Mouse (Mus musculus) kidney, postnatal 4 days (tissue): Measurements from ENCODE around the gene Fkbp9.

Source experiments
- DNase-seq, 2 experiments: peaks; one replicate each; pipeline ENCODE4 v3.0.0; 2021; ENCODE audit warnings: mixed read lengths in 2 of 2

Gene Fkbp9

GRCm38 (mm10) chr6:56831697-56832406 lies at the start of gene Fkbp9:
Fkbp9 (plus strand) TSS chr6:56832059.
- DNase-seq, result peak; percentile 88 to 93

- DNase-seq, result no peak
Measured at GRCm38 (mm10) chr6:56783561-56784272, 48.1 kb upstream of the Fkbp9 start.

- DNase-seq, result no peak
Measured at GRCm38 (mm10) chr6:56785068-56785467, 46.8 kb upstream of the Fkbp9 start.

GRCm38 (mm10) chr6:56787668-56788067 lies 44.2 kb upstream of the Fkbp9 start:
- no peak for DNase-seq

GRCm38 (mm10) chr6:56789336-56789735 lies 42.5 kb upstream of the Fkbp9 start:
- no peak for DNase-seq

GRCm38 (mm10) chr6:56794834-56795233 lies 37.0 kb upstream of the Fkbp9 start:
- no peak for DNase-seq

- no peak for DNase-seq
Measured at GRCm38 (mm10) chr6:56796232-56796631, 35.6 kb upstream of the Fkbp9 start.

- peak; percentile 57 to 72 for DNase-seq
Measured at GRCm38 (mm10) chr6:56796668-56797141, 35.2 kb upstream of the Fkbp9 start.

GRCm38 (mm10) chr6:56797311-56798151 lies 34.3 kb upstream of the Fkbp9 start, which contains the start of gene Kbtbd2:
Kbtbd2 (minus strand) TSS chr6:56797813.
- DNase-seq, result peak; percentile 94 to 97

- DNase-seq, result no peak
Measured at GRCm38 (mm10) chr6:56798152-56798465, 33.8 kb upstream of the Fkbp9 start.

- no peak for DNase-seq
Measured at GRCm38 (mm10) chr6:56805026-56805425, 26.8 kb upstream of the Fkbp9 start.

- DNase-seq, result no peak
Measured at GRCm38 (mm10) chr6:56806195-56806594, 25.7 kb upstream of the Fkbp9 start.

- DNase-seq, result peak; percentile 9 to 21
Measured at GRCm38 (mm10) chr6:56808656-56809055, 23.2 kb upstream of the Fkbp9 start.

GRCm38 (mm10) chr6:56813332-56813731 lies 18.5 kb upstream of the Fkbp9 start:
- DNase-seq, result no peak

GRCm38 (mm10) chr6:56818436-56819123 lies 13.3 kb upstream of the Fkbp9 start:
- no peak for DNase-seq

GRCm38 (mm10) chr6:56819124-56819487 lies 12.8 kb upstream of the Fkbp9 start:
- DNase-seq, result no peak

- DNase-seq, result no peak
Measured at GRCm38 (mm10) chr6:56825657-56826056, 6.2 kb upstream of the Fkbp9 start.

- peak in 1 of 2 experiments; percentile 55 for DNase-seq
Measured at GRCm38 (mm10) chr6:56832407-56832796, 543 bp downstream of the Fkbp9 start.

GRCm38 (mm10) chr6:56832830-56833229 lies 971 bp downstream of the Fkbp9 start:
- peak in 1 of 2 experiments; percentile 14 for DNase-seq

GRCm38 (mm10) chr6:56834769-56835168 lies 2.9 kb downstream of the Fkbp9 start:
- DNase-seq, result no peak

GRCm38 (mm10) chr6:56835532-56835931 lies 3.7 kb downstream of the Fkbp9 start:
- DNase-seq, result no peak

GRCm38 (mm10) chr6:56837166-56837565 lies 5.3 kb downstream of the Fkbp9 start:
- DNase-seq, result no peak

GRCm38 (mm10) chr6:56837621-56838020 lies 5.8 kb downstream of the Fkbp9 start:
- DNase-seq, result no peak
